Mouse (Mus musculus): ENCODE data around the gene Jph3.

DNA sequence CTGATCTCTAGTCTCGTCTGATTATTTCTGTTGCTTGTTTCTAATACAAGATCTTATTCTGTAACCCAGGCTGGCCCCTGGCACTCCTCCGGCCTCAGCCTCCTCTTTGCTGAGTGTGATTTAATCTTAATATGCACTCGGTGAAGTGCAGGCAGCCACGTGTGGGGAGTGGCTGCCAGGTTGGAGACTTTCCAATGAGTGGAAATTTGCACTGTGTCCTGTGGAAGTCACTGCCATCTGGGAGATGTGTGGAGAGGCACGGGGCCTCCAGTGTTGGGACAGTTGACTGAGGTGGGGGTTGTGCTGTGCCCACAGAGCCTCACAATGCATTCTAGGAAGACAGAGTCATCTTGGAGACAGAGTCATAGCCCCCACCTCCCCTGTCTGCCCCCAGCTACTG lies 53.1 kb downstream of the Jph3 start:
- TF ChIP-seq CTCF (IDR thresholded peaks at IDR 0.05; ENCODE audit: low read depth) (no peak), EP300 (IDR thresholded peaks at IDR 0.05; ENCODE audit: low read depth) (no peak)

Measured in liver, postnatal 0 days (tissue).